Mouse (Mus musculus): Measurements from ENCODE around the gene Igdcc3.
A peak's percentile ranks its signal among the peaks of the same experiment; 100 is the strongest.

Igdcc3 gene

DNA sequence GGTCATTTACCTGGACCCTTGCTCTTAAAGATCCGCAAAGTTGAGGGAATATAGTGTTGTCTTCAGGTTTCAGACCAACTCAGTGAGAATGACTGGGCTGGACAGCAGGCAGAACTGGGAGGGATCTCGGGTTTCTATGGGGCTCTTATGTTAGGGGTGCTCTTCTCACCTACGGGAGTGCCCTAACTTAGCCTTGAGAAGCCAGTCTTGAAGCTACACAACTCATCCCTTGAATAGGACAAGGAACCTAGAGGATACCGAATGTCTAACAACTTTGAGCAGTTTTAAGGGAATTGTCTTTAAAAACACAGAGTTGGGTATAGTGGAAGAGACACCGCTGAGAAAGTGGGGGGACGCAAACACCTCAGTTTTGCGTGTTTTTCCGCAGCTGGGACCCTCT, 498 bp upstream of the Igdcc3 start:
- DNase-seq (ENCODE audit: low read depth): no peak

DNA sequence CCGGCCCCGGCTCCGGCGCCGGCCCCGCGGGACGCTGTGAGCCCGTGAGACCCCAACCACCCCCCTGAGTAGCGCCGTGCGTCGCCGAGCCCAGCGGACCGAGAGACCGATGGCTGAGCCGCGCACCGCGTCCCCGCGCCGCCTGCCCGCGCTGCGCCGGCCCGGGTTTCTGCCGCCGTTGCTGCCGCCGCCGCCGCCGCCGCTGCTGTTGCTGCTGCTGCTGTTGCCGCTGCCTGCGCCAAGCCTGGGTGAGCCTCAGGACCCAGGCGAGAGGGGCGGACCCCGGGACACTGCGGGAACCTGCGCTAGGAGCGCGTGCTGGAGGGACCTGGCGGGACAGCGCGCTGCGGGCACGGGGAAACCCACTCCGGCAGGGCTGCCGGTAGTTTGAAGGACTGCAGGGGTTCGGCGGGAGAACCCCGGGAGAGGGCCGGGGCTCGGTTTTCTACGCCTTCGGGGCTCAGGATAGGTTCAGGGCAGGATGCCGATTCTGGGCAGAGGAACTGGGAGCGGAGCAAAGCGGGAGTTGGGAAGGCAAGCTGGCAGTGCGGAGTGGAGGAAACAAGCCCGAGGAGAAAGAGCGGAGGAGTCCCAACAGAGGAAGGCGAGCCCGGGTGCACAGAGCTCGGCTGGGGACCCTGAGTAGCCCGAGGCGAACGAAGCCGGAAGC, 452 bp downstream of the Igdcc3 start:
- DNase-seq (ENCODE audit: low read depth): no peak

DNA sequence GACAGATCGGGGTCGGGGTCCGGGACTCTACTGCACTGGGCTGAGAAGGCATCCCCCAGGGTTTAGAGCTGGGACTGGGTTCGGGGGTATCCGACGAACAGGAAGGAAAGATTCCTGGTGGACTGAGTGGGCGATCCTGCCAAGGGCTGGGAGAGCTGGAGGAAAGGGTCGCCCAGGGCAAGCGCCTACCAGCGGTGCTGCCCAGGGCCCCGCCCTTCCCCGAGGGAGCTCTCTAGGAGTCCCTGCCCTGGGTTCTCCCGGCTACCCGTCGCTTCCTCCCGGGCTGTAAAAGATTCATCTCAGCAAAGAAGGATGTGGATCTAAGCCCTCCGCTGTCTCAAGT, 958 bp downstream of the Igdcc3 start:
- DNase-seq (ENCODE audit: low read depth): no peak

DNA sequence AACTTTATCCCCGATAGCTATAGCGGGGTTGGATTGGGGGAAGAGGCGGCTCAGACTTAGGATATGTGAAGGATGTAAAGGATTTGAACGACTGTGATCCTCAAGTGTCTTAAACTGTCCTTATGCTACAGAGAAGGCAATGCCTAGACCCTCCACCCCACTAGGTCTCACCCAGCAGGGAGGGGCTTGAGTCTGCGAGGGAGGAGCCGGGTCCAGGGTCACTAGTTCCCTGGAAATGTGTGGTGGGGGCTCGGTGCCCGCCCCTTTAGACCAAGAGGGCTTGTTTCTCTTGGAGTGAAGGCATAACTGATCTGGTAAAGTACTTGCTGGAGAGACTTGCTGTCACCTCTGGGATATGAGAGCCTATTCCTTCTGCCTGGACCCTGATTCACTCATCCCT, 1.4 kb downstream of the Igdcc3 start:
- no peak for DNase-seq (ENCODE audit: low read depth)

- DNase-seq (ENCODE audit: low read depth): no peak
Observed at GRCm38 (mm10) chr9:65146001-65146400, 5.0 kb downstream of the Igdcc3 start.

- no peak for DNase-seq (ENCODE audit: low read depth)
Observed at GRCm38 (mm10) chr9:65148507-65148906, 7.5 kb downstream of the Igdcc3 start.

GRCm38 (mm10) chr9:65152711-65153330, 11.8 kb downstream of the Igdcc3 start:
- no peak for DNase-seq (ENCODE audit: low read depth)

DNA sequence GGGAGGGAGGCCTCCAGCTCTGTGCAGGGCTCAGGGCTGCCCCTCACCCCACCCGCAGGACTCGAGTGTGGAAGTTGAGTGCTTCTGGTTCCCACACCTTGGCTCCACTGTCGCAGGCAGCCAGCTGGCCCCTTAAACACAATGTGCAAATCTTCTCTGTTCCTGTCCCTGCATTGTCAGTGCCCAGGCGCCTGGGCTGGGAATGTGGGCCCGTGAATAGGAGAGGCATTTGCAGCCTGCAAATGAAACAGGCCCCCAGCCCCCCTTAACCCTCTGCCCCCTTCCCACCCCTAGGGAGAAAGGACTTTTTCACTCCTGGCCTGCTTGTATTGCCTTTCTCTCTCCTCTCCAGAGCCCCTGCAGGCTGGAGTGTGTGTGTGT, 12.3 kb downstream of the Igdcc3 start:
- DNase-seq (ENCODE audit: low read depth): no peak

- no peak for DNase-seq (ENCODE audit: low read depth)
Observed at GRCm38 (mm10) chr9:65154692-65155455, 13.9 kb downstream of the Igdcc3 start.

DNA sequence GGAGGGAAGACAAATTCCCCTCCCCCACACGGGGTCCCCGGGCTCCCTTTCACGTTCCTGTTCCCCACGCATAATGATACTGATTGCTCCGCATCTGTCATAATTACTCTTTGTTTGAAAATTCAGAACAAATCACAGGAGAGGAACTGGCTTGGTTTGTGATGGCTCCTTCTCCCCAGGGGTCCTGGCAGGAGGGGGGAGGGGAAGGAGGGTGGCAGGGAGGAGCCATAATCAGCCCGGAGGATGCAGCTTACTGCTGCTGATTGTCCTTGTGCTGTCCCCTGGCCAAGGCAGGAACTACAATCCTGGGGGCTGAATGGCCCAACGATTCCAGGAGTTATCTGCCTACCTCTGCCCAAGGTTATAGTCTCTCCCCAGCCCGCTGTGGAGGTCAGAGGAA, 15.6 kb downstream of the Igdcc3 start:
- DNase-seq (ENCODE audit: low read depth): no peak

- no peak for DNase-seq (ENCODE audit: low read depth)
Observed at GRCm38 (mm10) chr9:65157631-65158030, 16.6 kb downstream of the Igdcc3 start.

- DNase-seq (ENCODE audit: low read depth): no peak
Observed at GRCm38 (mm10) chr9:65161188-65161587, 20.2 kb downstream of the Igdcc3 start.

DNA sequence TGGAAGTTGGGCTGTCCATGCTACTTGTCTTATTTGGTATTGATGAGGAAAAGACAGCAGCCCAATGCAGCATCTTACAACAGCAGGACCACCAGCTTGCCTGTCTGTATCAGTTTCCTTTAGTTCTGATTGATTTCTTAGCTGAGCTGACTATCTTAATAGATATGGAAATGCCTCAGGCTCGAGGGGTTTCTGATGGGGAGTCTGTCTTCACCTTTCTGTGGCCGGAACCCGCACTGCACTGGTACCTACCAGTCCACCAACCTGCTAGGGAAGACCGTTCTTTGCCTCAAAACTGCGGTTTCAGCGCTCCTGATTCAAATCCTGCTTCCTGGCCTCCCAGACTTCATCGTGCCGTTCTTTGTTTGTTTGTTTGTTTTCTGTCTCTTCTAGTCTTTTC, 20.9 kb downstream of the Igdcc3 start:
- no peak for DNase-seq (ENCODE audit: low read depth)

DNA sequence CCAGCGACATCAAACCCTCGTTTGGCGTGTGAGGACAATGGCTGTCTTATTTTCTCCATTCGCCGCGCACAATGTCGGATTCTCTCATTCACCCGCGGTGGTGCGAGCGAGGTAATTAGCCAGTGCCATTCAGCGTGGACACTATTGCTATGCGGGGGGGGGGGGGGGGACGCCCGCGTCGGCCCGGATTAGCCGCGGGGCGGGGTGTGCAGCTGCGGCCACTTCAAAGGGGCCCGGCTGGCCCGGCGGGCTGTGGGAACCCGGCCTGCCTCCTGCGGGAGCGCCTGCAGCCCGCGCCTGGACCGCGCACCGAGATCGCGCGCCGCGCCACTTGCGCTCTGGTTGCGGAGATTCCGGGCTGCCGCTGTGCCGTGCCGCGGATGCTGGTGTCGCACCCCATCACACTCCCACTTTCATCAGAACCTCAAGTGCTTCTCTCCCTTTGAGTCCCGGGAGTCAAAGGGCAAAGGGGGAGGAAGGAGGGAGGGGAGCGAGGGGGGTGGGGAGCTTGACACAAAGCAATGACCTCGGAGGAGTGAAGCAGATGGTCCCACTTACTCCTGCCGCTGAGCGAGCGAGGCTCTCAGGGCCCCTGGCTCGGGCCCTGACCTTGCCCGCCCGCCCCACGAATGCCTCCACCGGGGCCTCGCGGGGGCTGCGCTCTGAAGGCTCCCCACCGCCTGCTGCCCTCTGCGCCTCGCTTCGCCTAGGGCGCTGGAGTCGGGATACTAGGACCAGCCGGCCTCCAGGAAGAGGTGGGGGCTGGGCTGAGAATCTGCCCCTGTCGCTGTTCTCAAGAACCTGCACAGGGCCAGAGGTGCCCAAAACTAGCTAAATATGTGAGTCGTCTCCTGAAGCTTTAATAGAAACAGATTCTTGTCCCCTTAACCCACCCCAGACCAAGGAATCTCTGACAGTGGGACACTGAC, 22.0 kb downstream of the Igdcc3 start:
- DNase-seq (ENCODE audit: low read depth): no peak

DNA sequence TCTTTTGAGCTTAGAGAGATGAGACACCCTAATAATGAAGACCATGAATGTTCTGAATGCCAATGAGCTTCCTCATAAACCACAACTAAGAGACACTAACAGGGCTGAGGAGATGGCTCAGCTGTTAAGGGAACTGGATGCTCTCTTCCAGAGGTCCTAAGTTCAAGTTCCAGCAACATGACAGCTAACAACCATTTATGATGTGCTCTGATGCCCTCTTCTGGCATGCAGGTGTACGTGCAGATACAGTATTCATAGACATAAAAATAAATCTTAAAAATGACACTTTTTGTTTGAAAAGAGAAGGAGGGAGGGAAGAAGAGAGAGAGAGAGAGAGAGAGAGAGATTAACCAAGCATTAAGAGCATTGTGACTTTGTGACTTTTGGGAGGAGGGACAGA, 23.9 kb downstream of the Igdcc3 start:
- DNase-seq (ENCODE audit: low read depth): peak; percentile 70

GRCm38 (mm10) chr9:65166386-65166785, 25.4 kb downstream of the Igdcc3 start:
- no peak for DNase-seq (ENCODE audit: low read depth)

- no peak for DNase-seq (ENCODE audit: low read depth)
Observed at GRCm38 (mm10) chr9:65168534-65168933, 27.5 kb downstream of the Igdcc3 start.

DNA sequence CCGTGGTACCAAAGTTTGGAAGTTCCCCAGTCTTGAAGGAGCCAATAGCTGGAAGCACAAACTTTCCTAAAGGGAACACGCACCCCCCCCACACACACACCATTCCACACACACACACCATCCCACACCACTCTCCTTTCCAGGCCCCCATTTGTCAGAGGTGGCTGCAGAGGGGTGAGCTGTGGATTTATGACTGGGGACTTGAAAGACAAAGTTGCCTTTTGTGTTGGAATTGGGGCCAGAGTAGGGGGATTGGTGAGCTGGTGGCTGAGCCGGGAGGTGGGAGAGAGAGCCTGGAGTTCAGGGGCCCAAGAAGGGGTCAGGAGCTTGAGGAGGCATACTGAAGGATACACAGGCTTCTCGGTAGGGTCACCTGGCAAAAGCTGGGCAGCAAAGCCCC, 28.0 kb downstream of the Igdcc3 start:
- DNase-seq (ENCODE audit: low read depth): no peak

- DNase-seq (ENCODE audit: low read depth): no peak
Observed at GRCm38 (mm10) chr9:65172654-65173053, 31.7 kb downstream of the Igdcc3 start.

DNA sequence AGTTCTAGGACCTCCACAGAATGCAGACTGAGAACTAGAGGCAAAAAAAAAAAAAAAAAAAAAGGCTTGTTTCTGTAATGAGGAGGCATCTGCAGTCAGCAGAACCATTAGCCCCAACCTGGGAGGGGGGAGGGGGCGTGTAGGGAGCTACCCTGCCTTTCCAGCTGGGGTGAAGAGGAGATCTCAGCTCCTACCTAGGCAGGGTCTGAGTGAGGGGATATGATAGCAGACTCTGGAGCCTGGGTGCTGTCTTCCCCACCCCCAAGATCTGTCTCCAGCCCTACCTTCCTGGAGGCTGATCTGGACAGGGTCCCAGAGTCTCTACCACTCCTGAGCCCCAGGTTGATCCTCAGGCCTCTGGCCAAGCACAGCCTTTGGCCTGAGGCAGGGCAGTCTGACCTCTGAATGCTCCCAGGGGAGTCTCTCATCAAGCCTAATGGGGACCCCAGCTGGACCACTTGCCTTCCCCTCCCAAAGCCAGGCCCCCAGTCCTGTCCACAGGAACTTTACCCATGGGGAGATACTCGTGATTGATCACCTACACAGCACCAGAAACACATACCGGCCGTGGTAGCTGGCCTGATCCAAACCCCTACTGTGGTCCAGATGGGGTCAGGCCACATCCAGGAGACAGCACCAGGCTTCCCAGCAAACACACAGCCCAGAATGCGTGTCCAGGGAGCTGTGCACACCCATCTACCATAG, 34.4 kb downstream of the Igdcc3 start:
- DNase-seq (ENCODE audit: low read depth): no peak

DNA sequence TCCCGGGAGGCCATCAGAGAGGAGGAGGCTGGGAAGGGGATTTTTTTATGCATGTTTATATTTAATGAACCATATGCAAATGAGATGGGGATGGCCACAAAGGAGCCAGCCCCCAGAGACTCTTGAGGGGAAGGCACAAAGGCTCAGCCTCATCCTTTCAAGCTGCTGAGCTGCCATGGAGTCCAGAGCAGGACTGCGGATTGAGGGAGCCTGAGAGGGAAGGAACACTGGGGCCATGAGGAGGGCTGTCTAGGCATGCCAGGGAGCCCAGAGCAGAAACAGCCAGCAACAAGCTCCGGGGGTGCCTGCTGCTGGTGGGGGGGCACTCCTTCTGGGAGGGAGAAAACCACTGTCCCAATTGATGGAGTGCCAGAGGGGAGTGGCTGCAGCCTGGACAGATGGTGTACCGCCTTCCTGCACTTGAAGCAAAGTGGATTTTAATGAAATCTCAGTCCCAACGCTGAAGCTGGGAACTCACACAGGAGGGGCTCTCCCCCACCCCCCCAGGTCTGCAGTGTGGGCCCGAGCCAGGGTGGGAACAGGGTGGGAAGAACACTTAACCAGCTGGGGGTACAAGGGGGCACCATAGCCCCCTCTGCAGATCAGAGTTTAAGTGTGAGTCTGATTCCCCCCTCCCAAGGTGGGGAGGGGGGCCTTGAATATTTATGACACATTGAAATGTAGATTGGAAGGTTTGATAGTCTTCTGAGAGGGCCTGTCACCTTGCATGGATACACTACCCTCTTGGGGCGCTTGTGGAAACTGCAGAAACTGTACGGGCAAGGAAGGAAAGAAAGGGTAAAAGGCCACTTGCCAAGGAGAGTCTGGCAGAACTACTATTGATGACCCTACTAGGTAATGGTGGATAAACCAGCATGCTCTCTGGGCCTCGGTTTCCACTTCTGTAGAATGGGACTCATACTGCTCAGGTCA, 35.2 kb downstream of the Igdcc3 start:
- no peak for DNase-seq (ENCODE audit: low read depth)

All from 416B (cell line).